Mouse (Mus musculus) urinary bladder, postnatal 10 days (tissue): ENCODE measurements around the gene Nfic.
"Not testable (repeated sequence)": the region's sequence is repeated elsewhere in the genome, so short reads cannot be mapped to it uniquely, and the experiment has no call there.

Experiments used
- DNase-seq: peaks from one replicate; pipeline ENCODE4 v3.0.0; 2022; ENCODE audit warnings: low spot score

The Nfic gene

DNA sequence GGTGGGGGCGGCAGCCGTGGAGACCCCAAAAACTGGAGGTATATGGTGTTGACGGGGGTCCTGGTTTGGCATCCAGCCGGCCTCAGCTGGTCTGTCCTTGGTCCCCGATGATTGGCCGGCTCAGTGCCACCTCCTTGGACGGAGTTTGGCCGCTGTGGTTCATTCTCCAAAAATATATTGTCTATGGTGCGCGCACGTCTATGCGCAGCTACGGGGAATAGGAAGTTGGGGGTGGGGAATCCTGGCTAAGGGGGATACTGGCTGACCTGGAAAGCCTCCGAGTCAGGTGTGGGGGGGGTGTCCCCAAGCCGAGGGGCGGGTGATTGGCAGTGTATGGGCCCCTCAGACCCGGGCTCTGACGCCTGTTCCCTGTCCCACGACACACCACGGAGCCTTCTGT is 5.0 kb upstream of the Nfic start:
- no peak for DNase-seq

DNA sequence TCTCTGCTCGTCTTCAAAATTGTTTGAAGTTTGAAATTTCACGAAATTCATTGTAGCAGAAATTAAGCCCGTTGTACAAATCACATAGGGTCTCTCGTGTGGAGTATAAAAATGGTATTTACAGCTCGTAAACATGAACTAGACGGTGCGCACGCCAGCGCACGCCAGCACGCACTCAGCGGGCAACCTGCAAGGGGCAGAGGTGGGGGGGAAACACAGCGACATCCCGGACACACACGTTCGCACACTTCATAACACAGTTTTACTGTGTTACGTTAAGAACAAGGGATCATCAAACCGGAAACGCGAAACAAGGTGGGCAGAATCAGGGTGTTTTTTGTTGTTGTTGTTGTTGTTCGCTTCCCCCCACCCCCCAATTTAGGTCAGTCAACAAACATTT is 4.0 kb upstream of the Nfic start:
- DNase-seq, result no peak

DNA sequence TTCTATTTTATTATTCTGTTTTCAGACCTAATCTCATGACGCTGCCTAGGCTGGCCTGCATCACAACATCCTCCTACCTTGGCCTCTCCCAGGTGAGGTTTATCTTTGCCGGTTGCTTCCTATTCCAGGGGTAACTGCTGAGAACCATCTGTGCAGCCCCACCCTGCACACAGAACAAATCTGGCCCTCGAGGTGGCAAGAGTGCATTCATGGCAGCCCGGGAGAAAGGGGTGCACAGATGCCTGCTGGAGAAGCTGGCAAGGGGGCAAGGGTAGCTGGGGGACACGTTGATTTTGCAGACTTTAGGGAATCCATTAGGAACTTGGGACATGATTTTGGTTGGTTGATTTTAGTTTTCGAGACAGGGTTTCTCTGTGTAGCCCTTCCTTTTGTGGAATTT is 2.8 kb upstream of the Nfic start:
- DNase-seq, result no peak

DNA sequence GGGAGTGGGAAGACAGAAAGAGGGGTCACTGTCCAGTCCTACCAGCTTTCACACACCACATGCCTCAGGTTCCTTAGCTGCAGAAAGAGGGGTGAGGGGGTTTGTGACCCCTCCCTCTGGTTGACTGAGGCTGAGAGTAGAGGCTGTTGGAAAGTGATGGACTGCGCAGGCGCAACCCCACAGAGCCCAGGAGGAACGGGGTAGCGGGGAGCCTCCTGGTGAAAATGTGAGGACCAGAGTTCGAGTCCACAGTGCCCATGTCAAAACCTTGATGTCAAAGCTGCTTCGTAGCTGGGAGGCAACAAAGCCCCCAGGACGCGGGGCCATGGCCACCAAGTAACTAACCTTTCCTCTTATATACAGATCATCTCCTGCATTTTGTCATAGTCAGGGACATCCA is 2.2 kb upstream of the Nfic start:
- no peak for DNase-seq

DNA sequence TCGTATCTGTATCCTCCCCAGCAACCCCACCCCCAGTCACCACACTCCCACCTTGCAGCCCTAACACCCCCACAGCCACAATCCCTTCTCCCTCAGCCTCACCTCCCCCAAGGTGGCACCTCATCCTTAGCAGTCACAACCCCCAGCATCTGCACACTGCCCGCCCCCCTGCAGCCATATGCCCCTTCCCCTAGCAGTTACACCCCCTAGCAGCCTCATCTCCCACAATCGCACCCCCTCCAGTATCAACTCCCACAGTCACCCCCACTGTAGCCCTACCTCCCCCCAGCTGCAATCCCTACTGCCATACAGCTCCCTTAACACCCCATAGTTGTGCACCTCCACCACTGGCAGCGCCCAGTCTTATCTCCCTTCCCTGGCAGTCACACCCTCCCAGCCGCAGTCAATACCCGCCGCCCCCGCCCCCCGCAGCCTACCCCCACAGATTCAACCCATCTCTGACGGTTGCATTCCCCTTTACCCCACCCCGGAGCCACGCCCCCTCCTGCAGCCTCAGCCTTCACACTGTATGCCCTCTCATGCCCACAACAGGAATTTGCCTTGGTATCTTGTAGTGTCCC is 1.6 kb upstream of the Nfic start:
- DNase-seq, result no peak

DNA sequence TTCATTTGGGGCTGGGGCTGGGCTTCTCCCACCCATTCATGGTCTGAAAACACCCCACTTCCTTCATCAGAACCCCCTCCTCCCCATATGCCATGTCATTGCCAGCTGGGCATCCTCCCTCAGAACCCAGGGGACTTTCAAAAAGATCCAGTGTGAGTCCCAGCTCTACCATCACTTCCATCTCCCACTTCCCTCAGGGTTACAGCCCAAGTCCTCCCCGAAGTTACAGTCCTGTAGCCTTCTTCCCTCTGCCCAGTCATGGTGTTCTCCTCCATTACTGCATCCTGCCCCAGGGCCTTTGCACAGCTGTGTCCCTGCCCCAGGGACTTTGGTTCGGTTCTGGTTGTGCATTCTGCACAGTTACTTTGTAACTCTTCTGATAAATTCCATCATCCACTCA is 1.3 kb downstream of the Nfic start:
- DNase-seq, result no peak

DNA sequence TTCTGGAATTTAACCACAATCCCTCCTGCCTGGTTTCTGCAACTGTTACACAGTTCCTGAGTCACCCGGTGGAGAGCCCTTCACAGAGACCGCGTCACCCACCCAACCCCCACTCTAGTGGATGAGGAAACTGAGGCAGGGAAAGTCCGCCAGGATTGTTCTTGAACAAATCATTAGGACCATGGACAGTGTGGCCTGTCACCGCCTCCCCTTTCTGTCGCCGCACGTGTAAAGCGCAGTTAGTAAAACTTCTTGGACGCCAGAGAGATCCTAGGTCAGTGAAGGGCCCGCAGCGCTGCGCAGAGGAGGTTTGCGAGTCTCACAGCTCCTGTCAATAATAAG is 2.5 kb downstream of the Nfic start:
- no peak for DNase-seq

DNA sequence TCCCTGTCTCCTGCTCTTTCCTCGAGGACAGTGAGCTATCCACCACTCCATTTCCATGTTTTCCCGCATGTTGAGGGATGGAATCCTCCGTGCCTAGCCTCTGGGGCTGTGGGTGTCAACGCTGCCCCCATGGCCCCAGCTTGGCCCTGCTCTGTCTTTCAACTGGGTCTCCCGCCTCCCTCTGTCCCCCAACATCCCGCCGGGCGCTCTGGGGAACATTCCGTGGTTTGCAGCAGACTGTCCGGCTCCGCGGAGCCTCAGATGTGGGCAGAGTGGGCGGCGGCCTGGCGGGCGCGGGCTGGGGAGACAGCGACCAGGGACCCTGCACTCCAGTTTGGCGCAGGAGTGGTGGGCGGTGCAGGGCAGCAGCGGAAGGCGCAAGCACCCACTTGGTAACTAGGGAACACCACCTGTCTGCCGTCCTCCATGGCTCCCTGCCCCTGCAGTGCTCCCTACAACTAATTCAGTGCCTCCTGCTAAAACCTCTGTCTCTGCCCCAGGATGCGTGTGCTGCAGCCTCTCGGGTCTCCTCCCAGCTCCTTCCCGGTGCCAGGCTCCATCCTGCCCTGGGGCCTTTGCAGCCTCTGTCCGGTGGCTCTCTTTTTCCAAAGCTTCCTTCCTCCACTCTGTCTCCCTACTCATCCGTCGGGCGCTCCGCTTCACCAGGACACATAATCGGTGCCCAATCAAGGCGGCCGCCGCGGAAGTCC is 3.0 kb downstream of the Nfic start:
- DNase-seq, result no peak

DNA sequence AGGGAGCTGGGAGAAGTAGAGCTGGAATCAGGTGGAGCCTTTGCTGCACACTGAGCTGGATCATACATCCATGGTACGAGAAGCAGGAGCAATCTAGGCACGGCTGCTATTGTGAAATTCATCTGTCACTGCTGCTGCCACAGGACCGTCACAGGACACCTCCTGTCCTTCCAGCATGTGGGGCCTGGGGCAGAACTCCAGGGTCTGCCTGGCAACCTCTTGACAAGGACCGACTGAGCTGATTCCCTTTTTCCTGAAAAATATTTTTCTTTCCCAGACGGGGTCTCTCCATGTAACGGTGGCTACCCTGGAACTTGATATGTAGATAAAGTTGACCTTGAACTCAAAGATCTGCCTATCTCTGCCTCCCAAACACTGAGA is 4.1 kb downstream of the Nfic start:
- no peak for DNase-seq

DNA sequence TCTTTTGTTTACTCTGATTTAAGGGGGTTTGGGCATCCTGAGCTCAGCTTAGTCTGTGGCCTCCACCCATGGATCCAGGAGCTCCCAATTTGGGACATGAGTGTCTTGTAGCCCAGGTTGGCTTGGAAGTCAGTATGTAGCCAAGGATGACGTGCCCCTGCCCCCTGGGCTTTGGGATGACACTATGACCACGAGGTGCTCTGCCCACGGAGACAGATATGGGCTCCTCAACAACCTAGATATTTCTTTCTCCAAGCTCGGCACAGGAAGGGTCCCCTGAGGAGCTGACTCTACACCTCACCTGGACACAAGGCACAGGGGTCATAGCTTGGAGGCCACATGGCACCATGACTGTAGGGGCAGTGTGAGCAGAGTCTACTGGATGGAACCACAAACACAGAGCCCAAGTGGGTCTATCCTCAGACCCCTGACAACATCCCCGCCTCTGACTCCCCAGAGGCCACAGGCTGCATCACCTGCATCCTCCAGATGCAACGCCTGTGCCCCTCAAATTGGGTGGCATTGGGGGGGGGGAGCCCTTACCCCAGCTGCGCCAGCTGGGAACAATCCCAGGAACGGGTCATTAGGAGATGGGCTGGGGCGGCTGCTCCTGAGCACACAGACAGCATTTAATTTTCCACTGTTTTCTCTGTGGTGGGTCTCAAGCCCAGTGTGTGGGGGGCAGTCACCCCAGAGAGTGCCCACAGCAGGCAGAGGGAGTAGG is 4.6 kb downstream of the Nfic start:
- no peak for DNase-seq

DNA sequence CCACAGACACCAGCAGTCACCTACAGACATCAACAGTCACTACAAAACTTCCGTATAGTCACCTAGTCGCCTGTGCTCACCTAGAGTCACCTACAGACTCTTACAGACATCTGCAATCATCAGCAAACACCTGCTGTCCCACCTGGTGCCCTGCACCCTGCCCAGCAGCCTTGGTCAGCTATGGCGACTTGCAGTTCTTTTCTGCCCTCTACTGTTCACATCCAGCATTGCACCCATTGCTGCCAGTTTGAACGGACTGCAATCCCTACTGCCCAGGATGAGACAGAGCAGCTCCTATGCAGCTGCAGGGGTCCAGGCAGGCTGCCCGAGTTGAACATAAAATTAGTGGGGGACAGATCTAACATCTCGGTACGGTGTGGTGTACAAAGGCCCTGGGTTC is 5.3 kb downstream of the Nfic start:
- DNase-seq, result no peak

DNA sequence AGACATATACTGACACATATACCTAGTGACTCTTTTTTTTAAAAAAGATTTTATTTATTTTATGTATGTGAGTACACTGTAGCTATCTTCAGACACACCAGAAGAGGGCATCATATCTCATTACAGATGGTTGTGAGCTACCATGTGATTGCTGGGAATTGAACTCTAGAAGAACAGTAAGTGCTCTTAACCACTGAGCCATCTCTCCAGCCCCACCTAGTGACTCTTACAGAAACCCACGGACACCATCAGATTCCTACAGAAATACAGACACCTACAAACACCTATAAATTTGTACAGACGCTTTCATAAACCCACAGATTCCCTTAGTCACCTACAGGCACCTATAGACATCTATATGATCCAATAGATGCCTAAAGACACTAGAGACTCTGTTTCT is 9.9 kb downstream of the Nfic start:
- not testable (repeated sequence) for DNase-seq

DNA sequence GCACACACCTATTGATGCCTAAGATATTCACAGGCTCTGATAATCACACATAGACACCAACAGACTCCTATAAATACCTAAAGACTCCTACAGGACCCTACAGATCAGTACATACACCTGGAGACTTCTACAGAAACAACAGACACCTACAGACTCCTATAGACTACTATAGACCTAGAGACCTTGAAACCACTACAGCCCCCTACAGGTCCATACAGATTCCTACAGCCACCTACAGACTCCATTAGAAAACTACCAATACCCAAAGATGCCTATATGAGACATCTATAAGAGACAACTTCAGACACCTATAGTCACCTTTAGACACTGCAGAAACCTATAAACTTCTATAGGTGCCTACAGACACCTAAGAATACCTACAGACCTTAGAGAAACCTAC is 14.4 kb downstream of the Nfic start:
- no peak for DNase-seq

DNA sequence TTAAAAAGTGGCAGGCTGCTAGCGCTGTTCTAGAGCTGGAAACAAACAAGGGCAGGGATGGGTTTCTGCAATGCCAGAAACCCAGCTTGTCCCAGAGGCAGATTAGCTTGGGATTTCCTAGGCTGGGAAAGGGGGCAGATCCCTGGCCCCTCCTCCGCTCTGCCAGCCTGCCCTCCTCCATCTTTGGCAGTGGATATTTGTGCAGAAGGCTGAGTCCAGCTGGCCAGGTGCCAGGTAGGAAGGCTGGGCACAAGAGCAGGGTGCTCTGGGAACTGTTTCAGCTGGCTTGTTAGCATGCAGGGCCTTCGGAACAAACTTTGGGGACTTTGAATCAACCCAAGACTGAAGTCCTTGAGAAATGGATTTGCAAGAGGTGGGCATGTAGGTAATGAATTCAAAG is 20.0 kb downstream of the Nfic start:
- DNase-seq, result no peak

DNA sequence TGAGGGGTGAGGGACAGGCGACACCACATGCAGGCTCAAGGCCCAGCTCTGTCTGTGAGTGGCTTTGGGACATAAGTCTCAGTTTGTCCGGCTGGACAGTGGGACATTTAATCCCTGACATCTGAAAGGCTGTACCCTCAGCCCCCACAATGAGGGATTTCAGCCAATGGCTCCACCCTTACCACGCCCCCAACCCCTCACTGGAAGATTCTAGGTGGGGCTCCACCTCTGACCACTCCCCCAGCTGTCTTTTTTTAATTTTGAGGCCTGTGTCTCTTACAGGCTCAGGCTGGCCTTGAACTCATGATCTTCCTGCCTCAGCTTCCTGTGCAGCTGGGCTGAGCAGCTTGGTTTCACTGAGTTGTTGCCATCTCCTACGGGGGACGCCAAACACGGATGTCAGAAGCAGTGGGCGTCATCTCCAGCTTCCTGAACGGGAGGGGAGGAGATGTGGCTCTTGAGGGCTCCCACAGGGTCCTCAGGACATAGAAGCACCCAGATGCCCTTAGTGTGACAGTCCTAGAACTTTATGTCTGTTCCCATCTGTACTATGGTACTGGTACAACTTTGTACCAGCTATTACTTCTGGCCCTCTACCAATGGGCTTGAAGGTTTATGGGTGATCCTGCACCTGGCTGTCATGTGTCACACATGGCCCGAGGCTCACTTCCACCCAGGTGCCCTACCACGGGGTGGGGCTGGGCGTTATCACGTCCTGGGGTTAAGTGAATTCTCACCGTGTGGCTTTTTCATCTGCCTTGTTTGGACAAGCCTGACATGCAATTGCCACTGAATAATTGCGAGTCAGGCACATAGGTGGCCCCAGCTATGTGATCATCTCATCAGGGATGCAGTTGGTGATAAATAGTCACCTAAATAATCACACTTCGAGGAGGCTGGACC is 20.8 kb downstream of the Nfic start:
- DNase-seq, result no peak

DNA sequence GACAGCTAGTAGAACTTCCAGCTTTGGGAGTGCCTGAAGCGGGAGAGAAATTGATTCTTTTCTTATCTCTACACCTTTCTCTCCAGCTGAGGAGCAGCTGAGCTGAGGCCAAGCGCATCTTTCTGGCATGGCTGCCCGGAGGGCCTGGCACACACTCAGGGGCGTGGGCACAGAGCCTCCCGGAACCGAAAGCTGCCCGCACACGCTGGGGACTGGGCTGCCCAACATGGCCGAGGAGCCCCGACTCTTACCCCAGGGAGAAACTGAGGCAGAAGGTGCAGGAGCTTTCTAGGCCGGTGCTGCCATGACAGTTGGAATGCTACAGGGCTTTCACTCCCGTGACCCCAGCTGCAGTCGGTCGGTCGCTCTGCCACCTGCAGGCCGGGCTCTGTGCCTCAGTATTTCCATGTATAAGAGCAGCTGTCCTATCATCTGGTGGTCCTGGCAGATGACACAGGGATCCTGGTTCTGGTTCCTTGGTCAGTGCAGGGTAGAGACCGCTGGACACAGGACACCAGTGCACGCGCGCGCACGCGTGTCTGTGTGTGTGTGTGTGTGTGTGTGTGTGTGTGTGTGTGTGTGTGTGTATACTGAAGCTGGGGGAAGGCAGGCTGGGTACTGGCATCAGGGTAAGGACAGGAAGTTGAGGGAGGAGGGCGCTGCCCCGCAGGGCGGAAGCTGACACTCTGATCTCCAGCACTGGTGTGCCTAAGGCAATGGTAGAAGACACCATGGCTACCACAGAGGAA is 21.7 kb downstream of the Nfic start:
- peak; percentile 8 for DNase-seq

DNA sequence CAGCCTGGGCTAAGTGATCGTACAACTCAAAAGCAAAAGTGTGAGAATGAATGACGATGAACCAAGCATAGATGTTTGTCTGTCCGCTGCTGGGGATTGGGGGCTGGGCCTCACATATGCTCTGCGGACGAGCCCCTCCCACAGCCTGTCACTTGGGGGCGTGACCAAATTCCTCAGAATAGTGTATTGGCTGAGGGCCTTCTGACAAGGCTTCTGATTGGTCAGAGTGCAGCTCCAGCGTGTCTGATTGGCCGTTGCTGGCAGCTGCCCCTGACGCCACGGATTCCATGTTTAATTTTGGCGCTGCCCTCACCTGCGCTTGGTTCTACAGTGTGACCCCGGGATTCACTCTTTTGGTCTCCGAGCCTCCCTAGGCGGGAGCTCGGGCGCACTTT is 22.6 kb downstream of the Nfic start:
- DNase-seq, result peak; percentile 69

DNA sequence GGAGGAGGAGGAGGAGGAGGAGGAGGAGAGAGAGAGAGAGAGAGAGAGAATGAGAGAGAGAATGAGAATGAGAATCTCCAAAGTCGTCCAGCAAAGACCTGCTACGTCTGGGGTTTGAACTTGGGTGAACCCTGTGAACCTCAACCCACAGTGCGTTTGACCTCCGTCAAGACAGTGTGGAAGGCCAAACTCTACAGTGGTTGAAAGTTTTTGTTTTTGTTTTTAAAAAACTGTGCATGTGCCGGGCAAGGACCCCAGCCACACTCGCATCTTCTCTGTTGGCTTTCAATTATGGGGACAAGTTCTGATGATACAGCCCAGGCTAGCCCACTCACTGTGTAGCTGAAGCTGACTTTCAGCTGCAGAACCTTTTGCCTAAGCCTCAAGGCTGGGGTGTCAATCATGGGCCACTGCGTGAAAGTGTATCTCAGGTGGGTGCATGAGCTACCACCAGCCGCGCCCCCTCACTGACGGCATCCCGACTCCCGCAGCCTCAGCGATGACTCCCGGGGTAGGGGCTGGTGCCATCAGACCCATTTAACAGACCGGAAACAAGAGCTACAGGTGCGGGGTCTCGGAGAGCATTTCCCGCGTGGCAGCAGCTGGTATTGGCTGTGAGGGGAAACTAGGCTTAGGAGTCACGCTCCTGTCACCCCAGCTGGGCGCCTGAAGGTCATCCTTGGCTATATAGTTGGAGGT is 23.1 kb downstream of the Nfic start:
- DNase-seq, result peak; percentile 9

DNA sequence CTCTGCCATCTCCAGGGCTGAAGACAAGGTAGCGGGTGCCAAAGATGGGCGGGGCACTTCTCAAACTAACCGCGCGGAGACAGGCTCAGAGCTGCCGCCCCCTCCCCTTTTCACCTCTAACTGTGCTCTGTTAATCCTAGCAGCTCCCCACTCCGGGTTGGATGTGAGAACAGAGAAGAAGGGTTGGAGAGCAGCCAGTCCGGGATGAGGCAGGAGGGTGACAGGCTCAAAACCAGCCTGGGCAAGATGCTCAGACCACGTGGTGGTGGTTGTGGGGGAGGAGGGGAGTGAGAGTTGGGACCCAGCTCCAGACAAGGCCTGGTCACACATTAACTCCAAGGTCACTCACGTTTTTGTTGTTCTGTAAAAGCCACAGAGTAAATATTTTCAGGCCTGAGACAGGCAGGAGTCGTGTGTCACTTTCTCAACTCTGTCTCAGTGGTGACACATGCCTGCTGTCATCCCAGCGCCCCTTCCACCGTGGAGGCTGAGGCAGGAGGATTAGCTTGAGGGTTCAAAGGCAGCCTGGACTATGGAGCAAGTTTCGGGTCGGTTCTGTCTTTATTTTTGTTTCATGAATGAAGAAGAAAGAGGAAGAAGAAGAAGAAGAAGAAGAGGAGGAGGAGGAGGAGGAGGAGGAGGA is 23.8 kb downstream of the Nfic start:
- peak; percentile 14 for DNase-seq

DNA sequence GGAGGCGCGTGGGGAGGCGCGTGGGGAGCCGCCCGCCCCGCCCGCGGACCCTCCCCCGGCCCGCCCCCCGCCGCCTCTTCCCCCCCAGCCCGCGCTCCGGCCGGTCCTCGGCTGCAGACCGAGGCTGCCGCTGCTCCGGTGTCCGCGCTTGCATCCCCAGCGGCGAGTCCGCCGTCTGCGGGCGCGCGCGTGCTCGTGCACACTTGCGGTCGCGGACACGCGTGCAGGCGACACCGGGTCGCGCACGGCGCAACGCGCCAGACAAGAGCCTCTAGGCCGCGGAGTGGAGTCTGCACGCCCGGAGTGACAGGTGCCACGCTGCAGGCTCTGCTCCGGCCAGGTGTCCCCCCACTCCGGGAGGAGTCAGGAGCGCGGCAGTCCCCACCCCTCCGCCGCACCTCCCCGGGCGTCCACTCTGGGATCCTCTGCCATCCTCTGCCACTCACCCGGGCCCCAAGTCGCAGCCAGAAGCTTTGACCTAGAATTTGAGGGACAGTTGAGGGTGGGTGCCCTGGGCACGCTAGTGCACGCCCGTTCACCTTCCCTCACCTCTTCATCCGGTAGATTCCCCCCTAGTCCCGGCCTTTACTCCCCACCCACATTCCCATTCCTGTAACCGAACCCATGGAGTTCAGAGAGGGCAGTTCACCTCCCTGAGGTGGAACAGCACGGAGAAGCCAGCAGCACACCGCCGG is 24.5 kb downstream of the Nfic start:
- DNase-seq, result peak; percentile 10
